Comparison of ENCODE assay signal across 9 mouse cellular contexts in genomic region chr4:156033476-156034119, GRCm38 (mm10). TPM values are rescaled to one million over a fixed set of nuclear protein-coding genes. Genes with fewer than 3 reads are reported as not detected.
DNase-seq lines count a peak whose midpoint lies in the region; ATAC-seq lines count a peak whose summit lies in the region.
"Had no signal": no experiment of that assay in that cellular context is flagged by ENCODE, and none has a peak within 500 bp of the region (broad histone marks: within the 10 kb centered on the region; RNA-seq: fewer than 3 reads in every experiment).

No protein-coding gene starts in this region.

- no peak overlapping the region for H3K27ac ChIP-seq in embryonic facial prominence, embryonic 10.5 days (replicated peaks)
- H3K27ac ChIP-seq in limb, embryonic 10.5 days: no peak overlapping the region
- no peak overlapping the region for H3K27ac ChIP-seq in forebrain, embryonic 15.5 days (replicated peaks)

- peaks cover 49% of the 10 kb centered on the region for H3K4me1 ChIP-seq in embryonic facial prominence, embryonic 10.5 days
- H3K4me1 ChIP-seq in limb, embryonic 10.5 days: peaks cover 51% of the 10 kb centered on the region
- H3K4me1 ChIP-seq in forebrain, embryonic 15.5 days: peaks cover 37% of the 10 kb centered on the region

- no peak overlapping the region for H3K4me2 ChIP-seq in forebrain, embryonic 15.5 days (replicated peaks)

- H3K27me3 ChIP-seq in embryonic facial prominence, embryonic 10.5 days (replicated peaks; ENCODE audit: low read depth, poor library complexity, severe bottlenecking): peaks cover 30% of the 10 kb centered on the region
- peaks cover 30% of the 10 kb centered on the region for H3K27me3 ChIP-seq in limb, embryonic 10.5 days (ENCODE audit: low read depth, poor library complexity, severe bottlenecking)
- H3K27me3 ChIP-seq in forebrain, embryonic 15.5 days: peaks cover 21% of the 10 kb centered on the region

- no peak for ATAC-seq in forebrain, embryonic 15.5 days (replicated peaks)

- no peak overlapping the region for H3K9ac ChIP-seq in forebrain, embryonic 15.5 days (replicated peaks)
- H3K9ac ChIP-seq: limb, embryonic 13.5 days had no signal

- whole genome bisulfite sequencing in embryonic facial prominence, embryonic 10.5 days: 44% methylated on average over 6 of the region's 6 CpGs
- WGBS in limb, embryonic 10.5 days: 53% methylated on average over 6 of the region's 6 CpGs
- 53% methylated on average over 6 of the region's 6 CpGs for WGBS in forebrain, embryonic 15.5 days

- no peak overlapping the region for H3K4me3 ChIP-seq in embryonic facial prominence, embryonic 10.5 days
- no peak overlapping the region for H3K4me3 ChIP-seq in limb, embryonic 10.5 days
- no peak overlapping the region for H3K4me3 ChIP-seq in forebrain, embryonic 15.5 days

- peaks cover 13% of the 10 kb centered on the region for H3K36me3 ChIP-seq in embryonic facial prominence, embryonic 10.5 days (replicated peaks)
- peaks cover 11% of the 10 kb centered on the region for H3K36me3 ChIP-seq in limb, embryonic 10.5 days
- no peaks in the 10 kb centered on the region for H3K36me3 ChIP-seq in forebrain, embryonic 15.5 days

- peak; percentile 62 for DNase-seq in adrenal gland, postnatal 10 days
- DNase-seq in adrenal gland, adult 8-10 months: no peak
- peak; percentile 37 for DNase-seq in urinary bladder, postnatal 14 days (ENCODE audit: low spot score)
- no peak for DNase-seq in urinary bladder, postnatal 25 days (ENCODE audit: low spot score)
- peak; percentile 55 for DNase-seq in embryonic facial prominence, embryonic 10.5 days (ENCODE audit: low spot score)
- DNase-seq in limb, embryonic 10.5 days (ENCODE audit: low spot score): peak; percentile 52
- peak; percentile 35 for DNase-seq in retina, postnatal 7 days (ENCODE audit: low read depth, low spot score)

- H3K9me3 ChIP-seq in embryonic facial prominence, embryonic 10.5 days: no peaks in the 10 kb centered on the region
- H3K9me3 ChIP-seq in limb, embryonic 10.5 days (replicated peaks): no peaks in the 10 kb centered on the region
- H3K9me3 ChIP-seq in forebrain, embryonic 15.5 days: no peaks in the 10 kb centered on the region
- H3K9me3 ChIP-seq: limb, embryonic 13.5 days had no signal

RNA-seq across cellular contexts. Expression of gene Tnfrsf18, which starts 7.6 kb away (rescaled TPM):
- total RNA-seq in adrenal gland, postnatal 10 days (2021): under 1 TPM; 0.51 to 0.66 TPM
- total RNA-seq in adrenal gland, adult 8-10 months (2022): 1 to 10 TPM in 1 of 4 experiments, under 1 TPM in 1, not detected in 2; 0.42 to 1.2 TPM
- polyA plus RNA-seq in embryonic facial prominence, embryonic 10.5 days (2016; fragmentation: Nextera tagmentation; extraction: Ambion mirVana): 1.2 and 1.4 TPM in 2 replicates
- polyA plus RNA-seq in limb, embryonic 10.5 days (2016; fragmentation: Nextera tagmentation; extraction: Ambion mirVana): 1.2 and 1.5 TPM in 2 replicates
- 0.66 and 1.5 TPM in 2 replicates for polyA plus RNA-seq in forebrain, embryonic 15.5 days (2015; fragmentation: Nextera tagmentation; extraction: Ambion mirVana)

RNA-seq across cellular contexts. Expression of gene Tnfrsf4, which starts 20.0 kb away (rescaled TPM):
- total RNA-seq in adrenal gland, postnatal 10 days (2021): 1 to 10 TPM; 1.9 TPM
- total RNA-seq in adrenal gland, adult 8-10 months (2022): 1 to 10 TPM; 1.0 to 3.0 (median 2.0) TPM
- polyA plus RNA-seq in embryonic facial prominence, embryonic 10.5 days (2016; fragmentation: Nextera tagmentation; extraction: Ambion mirVana): 1.1 and 1.4 TPM in 2 replicates
- polyA plus RNA-seq in limb, embryonic 10.5 days (2016; fragmentation: Nextera tagmentation; extraction: Ambion mirVana): 0.60 and 0.61 TPM in 2 replicates
- 0.83 and 0.95 TPM in 2 replicates for polyA plus RNA-seq in forebrain, embryonic 15.5 days (2015; fragmentation: Nextera tagmentation; extraction: Ambion mirVana)

RNA-seq across cellular contexts. Expression of gene Ttll10, which starts 25.6 kb away (rescaled TPM):
- under 1 TPM; 0.27 to 0.67 TPM for total RNA-seq in adrenal gland, postnatal 10 days (2021)
- 1 to 10 TPM in 1 of 4 experiments, under 1 TPM in 2, not detected in 1; 0.38 to 1.2 (median 0.86) TPM for total RNA-seq in adrenal gland, adult 8-10 months (2022)
- polyA plus RNA-seq in embryonic facial prominence, embryonic 10.5 days (2016; fragmentation: Nextera tagmentation; extraction: Ambion mirVana): 0.69 and 0.95 TPM in 2 replicates
- polyA plus RNA-seq in limb, embryonic 10.5 days (2016; fragmentation: Nextera tagmentation; extraction: Ambion mirVana): 0.54 and 0.67 TPM in 2 replicates
- polyA plus RNA-seq in forebrain, embryonic 15.5 days (2015; fragmentation: Nextera tagmentation; extraction: Ambion mirVana): not detected in 2 replicates

RNA-seq across cellular contexts. Expression of gene Sdf4, which starts 40.9 kb away (rescaled TPM):
- total RNA-seq in adrenal gland, postnatal 10 days (2021): 100 to 1,000 TPM; 184 to 191 TPM
- total RNA-seq in adrenal gland, adult 8-10 months (2022): 100 to 1,000 TPM; 290 to 326 (median 308) TPM
- polyA plus RNA-seq in embryonic facial prominence, embryonic 10.5 days (2016; fragmentation: Nextera tagmentation; extraction: Ambion mirVana): 132 and 138 TPM in 2 replicates
- polyA plus RNA-seq in limb, embryonic 10.5 days (2016; fragmentation: Nextera tagmentation; extraction: Ambion mirVana): 143 and 149 TPM in 2 replicates
- polyA plus RNA-seq in forebrain, embryonic 15.5 days (2015; fragmentation: Nextera tagmentation; extraction: Ambion mirVana): 114 and 117 TPM in 2 replicates

RNA-seq across cellular contexts. Expression of gene B3galt6, which starts 41.1 kb away (rescaled TPM):
- 1 to 10 TPM; 5.7 to 6.1 TPM for total RNA-seq in adrenal gland, postnatal 10 days (2021)
- total RNA-seq in adrenal gland, adult 8-10 months (2022): 1 to 10 TPM; 7.8 to 9.5 (median 8.9) TPM
- polyA plus RNA-seq in embryonic facial prominence, embryonic 10.5 days (2016; fragmentation: Nextera tagmentation; extraction: Ambion mirVana): 12.7 and 15.7 TPM in 2 replicates
- 13.3 and 14.8 TPM in 2 replicates for polyA plus RNA-seq in limb, embryonic 10.5 days (2016; fragmentation: Nextera tagmentation; extraction: Ambion mirVana)
- polyA plus RNA-seq in forebrain, embryonic 15.5 days (2015; fragmentation: Nextera tagmentation; extraction: Ambion mirVana): 27.8 and 30.2 TPM in 2 replicates

Comparison
In these comparisons a context has a peak if more than half of its experiments do, and no peak if none do; other contexts are left out.
1. DNase-seq: peak in adrenal gland, postnatal 10 days (single experiment), urinary bladder, postnatal 14 days (single experiment), embryonic facial prominence, embryonic 10.5 days (single experiment), limb, embryonic 10.5 days (single experiment) and retina, postnatal 7 days (single experiment); none in adrenal gland, adult 8-10 months (single experiment) and urinary bladder, postnatal 25 days (single experiment).